Mouse (Mus musculus) spleen, adult 2 months (tissue): ENCODE data around the gene Ppm1h.

ENCODE experiments used
- CTCF ChIP-seq: fragments of 200-500 bp; IDR thresholded peaks from 2 replicates; pipeline ENCODE4 v1.5.1; 2011; ENCODE audit warnings: mild to moderate bottlenecking, inconsistent platforms; ENCODE audit not compliant: insufficient read depth, insufficient read length, insufficient replicate concordance; ENCODE audit errors: extremely low read depth
- POLR2A ChIP-seq: fragments of 200-500 bp; IDR thresholded peaks from 2 replicates; pipeline ENCODE4 v1.6.1; 2011; ENCODE audit warnings: low read depth, low read length, inconsistent platforms

DNA sequence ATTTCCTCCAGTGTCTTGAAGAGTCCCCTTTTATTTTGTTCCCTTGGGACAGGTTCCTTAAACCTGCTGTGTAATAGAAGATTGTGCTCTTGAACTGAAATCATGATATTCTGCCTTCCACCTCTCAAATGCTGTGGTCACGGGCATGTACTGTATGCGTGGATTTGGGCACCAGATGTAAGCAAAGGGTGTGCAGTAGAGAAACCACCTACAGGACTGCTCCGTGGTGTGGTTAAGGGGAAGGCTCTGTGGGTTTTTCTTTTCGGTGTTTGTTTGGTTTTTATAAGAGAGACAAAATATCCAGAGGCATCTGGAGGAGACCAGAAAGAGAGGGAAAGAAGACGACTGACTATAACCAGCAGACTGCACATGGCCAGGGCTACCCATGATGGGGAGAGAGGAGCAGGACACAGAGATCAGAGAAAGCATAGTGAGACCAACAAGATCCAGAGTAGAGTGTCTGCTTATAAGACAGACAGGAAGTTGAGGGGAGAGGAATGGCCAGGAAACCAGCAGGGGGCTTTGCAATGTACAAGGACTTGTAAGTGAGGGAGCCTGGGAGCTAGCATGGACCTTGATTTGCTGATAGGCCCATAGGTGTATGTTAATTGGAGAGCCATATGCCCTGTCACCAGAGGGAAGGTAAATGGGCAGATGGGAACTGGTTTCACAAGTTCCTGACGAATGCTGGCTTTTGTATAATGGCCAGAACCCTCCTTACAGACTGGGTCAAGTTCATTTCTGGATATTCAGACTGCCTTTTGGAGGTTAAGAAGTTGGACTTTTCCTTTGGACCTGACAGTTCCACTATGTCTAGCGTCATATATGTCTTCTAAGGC, 82.1 kb downstream of the Ppm1h start:
- TF ChIP-seq POLR2A = no peak
- TF ChIP-seq CTCF = no peak
